In genomic region chr5:92205184-92205583, GRCm38 (mm10) we compare ENCODE assay signal across 17 mouse cellular contexts. TPM values are rescaled to one million over a fixed set of nuclear protein-coding genes. Genes with fewer than 3 reads are reported as not detected.
DNase-seq lines count a peak whose midpoint lies in the region; ATAC-seq lines count a peak whose summit lies in the region.
"Had no signal": no experiment of that assay in that cellular context is flagged by ENCODE, and none has a peak within 500 bp of the region (broad histone marks: within the 10 kb centered on the region; RNA-seq: fewer than 3 reads in every experiment).

No protein-coding gene starts in this region.

- no peak for DNase-seq in liver
- peak; percentile 46 to 75 for DNase-seq in kidney, postnatal 36 days
- no peak for DNase-seq in adrenal gland, postnatal 25 days
- DNase-seq in ovary, postnatal 10 days (ENCODE audit: low spot score) = no peak
- DNase-seq: cerebellum, adult 2 months; thymus, postnatal 14 days had no signal

- peaks cover 9% of the 10 kb centered on the region for H3K4me1 ChIP-seq in liver, embryonic 16.5 days (ENCODE audit: control insufficient read depth, low read depth, low read length)
- H3K4me1 ChIP-seq in intestine, embryonic 16.5 days (ENCODE audit: control insufficient read depth, insufficient read depth, low read length) = peaks cover 15% of the 10 kb centered on the region
- H3K4me1 ChIP-seq in hindbrain, embryonic 12.5 days = no peaks in the 10 kb centered on the region
- H3K4me1 ChIP-seq: embryonic facial prominence, embryonic 13.5 days; forebrain, embryonic 13.5 days had no signal

- no peaks in the 10 kb centered on the region for H3K9me3 ChIP-seq in liver, embryonic 16.5 days (replicated peaks; ENCODE audit: control insufficient read depth, low read length)
- no peaks in the 10 kb centered on the region for H3K9me3 ChIP-seq in intestine, embryonic 16.5 days (ENCODE audit: control insufficient read depth, low read length)
- H3K9me3 ChIP-seq in hindbrain, embryonic 12.5 days (replicated peaks) = no peaks in the 10 kb centered on the region
- H3K9me3 ChIP-seq: embryonic facial prominence, embryonic 13.5 days; forebrain, embryonic 13.5 days had no signal

- peak overlapping the region; percentile 35; the same call in 1 of the 2 replicates for H3K27ac ChIP-seq in liver, embryonic 16.5 days (ENCODE audit: low read length)
- peak overlapping the region; percentile 61 for H3K27ac ChIP-seq in intestine, embryonic 16.5 days (ENCODE audit: low read length)
- H3K27ac ChIP-seq in hindbrain, embryonic 12.5 days = no peak overlapping the region
- H3K27ac ChIP-seq: embryonic facial prominence, embryonic 13.5 days; forebrain, embryonic 13.5 days; liver, embryonic 14.5 days; macrophage had no signal

- H3K9ac ChIP-seq in liver, embryonic 16.5 days (ENCODE audit: low read depth, low read length) = no peak overlapping the region
- H3K9ac ChIP-seq in intestine, embryonic 16.5 days (ENCODE audit: low read depth, low read length) = no peak overlapping the region
- H3K9ac ChIP-seq in hindbrain, embryonic 12.5 days = no peak overlapping the region
- H3K9ac ChIP-seq: embryonic facial prominence, embryonic 13.5 days; forebrain, embryonic 13.5 days; liver, embryonic 14.5 days had no signal

- H3K36me3 ChIP-seq in liver, embryonic 16.5 days (ENCODE audit: control insufficient read depth, insufficient read depth) = peaks cover 20% of the 10 kb centered on the region
- H3K36me3 ChIP-seq in intestine, embryonic 16.5 days (ENCODE audit: control insufficient read depth, insufficient read depth, low read length) = peaks cover 8% of the 10 kb centered on the region; the same call in 1 of the 2 replicates
- peaks cover 45% of the 10 kb centered on the region for H3K36me3 ChIP-seq in hindbrain, embryonic 12.5 days

- ATAC-seq in liver, embryonic 16.5 days (ENCODE audit: low read depth) = peak; percentile 32; the same call in 1 of the 2 replicates
- peak; percentile 62 for ATAC-seq in intestine, embryonic 16.5 days
- ATAC-seq in hindbrain, embryonic 12.5 days (ENCODE audit: low FRiP score) = no peak
- ATAC-seq: forebrain, embryonic 13.5 days had no signal

- H3K4me2 ChIP-seq in liver, embryonic 16.5 days (ENCODE audit: low read depth, low read length) = no peak overlapping the region
- H3K4me2 ChIP-seq in intestine, embryonic 16.5 days (ENCODE audit: low read depth, low read length) = no peak overlapping the region
- no peak overlapping the region for H3K4me2 ChIP-seq in hindbrain, embryonic 12.5 days (replicated peaks)
- H3K4me2 ChIP-seq: embryonic facial prominence, embryonic 13.5 days; forebrain, embryonic 13.5 days had no signal

- H3K27me3 ChIP-seq in liver, embryonic 16.5 days (ENCODE audit: control insufficient read depth, insufficient read depth, low read depth, low read length) = no peaks in the 10 kb centered on the region
- no peaks in the 10 kb centered on the region for H3K27me3 ChIP-seq in intestine, embryonic 16.5 days (replicated peaks; ENCODE audit: control insufficient read depth, insufficient read depth, low read length)
- no peaks in the 10 kb centered on the region for H3K27me3 ChIP-seq in hindbrain, embryonic 12.5 days
- H3K27me3 ChIP-seq: embryonic facial prominence, embryonic 13.5 days; forebrain, embryonic 13.5 days had no signal

- WGBS in liver, embryonic 16.5 days (ENCODE audit: insufficient replicate concordance) = 24% methylated on average over 7 of the region's 7 CpGs
- WGBS in intestine, embryonic 16.5 days = 70% methylated on average over 7 of the region's 7 CpGs
- 95% methylated on average over 7 of the region's 7 CpGs for WGBS in hindbrain, embryonic 12.5 days

- H3K4me3 ChIP-seq in liver, embryonic 16.5 days (ENCODE audit: low read depth, low read length) = no peak overlapping the region
- H3K4me3 ChIP-seq in intestine, embryonic 16.5 days (ENCODE audit: low read length) = no peak overlapping the region
- no peak overlapping the region for H3K4me3 ChIP-seq in hindbrain, embryonic 12.5 days
- H3K4me3 ChIP-seq: embryonic facial prominence, embryonic 13.5 days; forebrain, embryonic 13.5 days had no signal

RNA-seq across cellular contexts. Expression of gene U90926, which starts 10.0 kb away (rescaled TPM):
- not detected in 2 replicates for polyA plus RNA-seq in liver, embryonic 16.5 days (2015; fragmentation: Nextera tagmentation; extraction: Ambion mirVana)
- polyA plus RNA-seq in intestine, embryonic 16.5 days (2015; fragmentation: Nextera tagmentation; extraction: Ambion mirVana) = not detected in 2 replicates
- not detected in 2 replicates for polyA plus RNA-seq in hindbrain, embryonic 12.5 days (2016; fragmentation: Nextera tagmentation; extraction: Ambion mirVana)
- total RNA-seq in adrenal gland, postnatal 25 days (2021) = not detected in 2 replicates
- total RNA-seq: adrenal gland, postnatal 36 days; gastrocnemius, postnatal 25 days; left cerebral cortex, adult 18-20 months had no signal
- polyA plus RNA-seq: cerebellum, adult 2 months; embryonic facial prominence, embryonic 13.5 days; forebrain, embryonic 13.5 days; heart, embryonic 16.5 days; liver, embryonic 14.5 days; macrophage had no signal

RNA-seq across cellular contexts. Expression of gene Ppef2, which starts 50.9 kb away (rescaled TPM):
- polyA plus RNA-seq in liver, embryonic 16.5 days (2015; fragmentation: Nextera tagmentation; extraction: Ambion mirVana) = not detected in 2 replicates
- polyA plus RNA-seq in intestine, embryonic 16.5 days (2015; fragmentation: Nextera tagmentation; extraction: Ambion mirVana) = 0.57 and 0.88 TPM in 2 replicates
- polyA plus RNA-seq in hindbrain, embryonic 12.5 days (2016; fragmentation: Nextera tagmentation; extraction: Ambion mirVana) = 0.36 and 0.53 TPM in 2 replicates
- total RNA-seq in adrenal gland, postnatal 25 days (2021) = 0.18 TPM in 1 of 2 replicates, not detected in the other
- total RNA-seq: adrenal gland, postnatal 36 days; gastrocnemius, postnatal 25 days had no signal
- polyA plus RNA-seq: forebrain, embryonic 13.5 days; heart, embryonic 16.5 days; macrophage had no signal

Comparison
In these comparisons a context has a peak if more than half of its experiments do, and no peak if none do; other contexts are left out.
1. DNase-seq: peak in kidney, postnatal 36 days (2 of 2); none in liver (single experiment), adrenal gland, postnatal 25 days (single experiment) and ovary, postnatal 10 days (single experiment).